Mouse (Mus musculus) heart, postnatal 0 days (tissue): ENCODE measurements around the gene Ankrd44.

Experiments
- CTCF ChIP-seq: IDR thresholded peaks from 2 replicates; pipeline ENCODE4 v1.5.1; 2016; ENCODE audit warnings: antibody characterized with exemption, control low read depth, low read depth
- EP300 ChIP-seq: IDR thresholded peaks from 2 replicates; pipeline ENCODE4 v1.6.1; 2016; ENCODE audit warnings: antibody characterized with exemption, low read depth

DNA sequence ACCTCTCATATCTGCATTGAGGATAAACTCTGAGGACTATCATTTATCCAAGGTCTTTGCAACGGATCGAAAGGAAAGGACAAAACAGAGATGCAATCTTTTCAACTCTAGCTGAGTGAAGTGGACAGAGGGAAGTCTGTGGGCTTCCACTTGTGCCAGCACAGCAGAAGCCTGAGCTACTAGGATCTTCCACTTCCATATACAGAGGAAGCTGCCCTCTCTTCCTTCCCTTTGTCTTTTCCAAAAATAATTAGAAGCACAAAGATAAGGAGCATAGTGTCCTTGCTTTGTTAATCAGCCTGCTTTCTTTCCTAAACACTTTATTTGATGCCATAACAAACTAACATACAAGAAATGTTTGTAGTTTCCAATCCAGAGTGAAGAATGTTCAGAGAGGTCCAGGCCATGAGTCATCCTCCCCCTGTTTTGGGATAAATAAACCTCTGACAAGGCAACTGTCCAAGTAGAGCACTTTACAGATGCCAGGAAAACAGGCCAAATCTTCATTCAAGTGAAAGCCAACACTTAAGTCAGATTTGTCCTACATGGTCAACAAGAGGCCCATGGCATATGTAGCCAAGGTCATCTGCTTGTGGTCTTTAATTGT is 160.5 kb downstream of the Ankrd44 start:
- TF ChIP-seq CTCF (no peak), EP300 (no peak)
